Mouse (Mus musculus) testis, adult 2 months (tissue): ENCODE results near the gene Setx.

Experiments used
- CTCF ChIP-seq: fragments of 200-500 bp; IDR thresholded peaks from 2 replicates; pipeline ENCODE4 v1.5.1; 2012; ENCODE audit warnings: low read depth, mild to moderate bottlenecking, inconsistent platforms, low read length, moderate library complexity; ENCODE audit not compliant: control insufficient read depth, insufficient read depth, insufficient replicate concordance
- POLR2A ChIP-seq: fragments of 200-500 bp; IDR thresholded peaks from 2 replicates; pipeline ENCODE4 v1.6.1; 2012; ENCODE audit warnings: low read depth, mild to moderate bottlenecking, inconsistent platforms, low read length, moderate library complexity; ENCODE audit not compliant: control insufficient read depth

DNA sequence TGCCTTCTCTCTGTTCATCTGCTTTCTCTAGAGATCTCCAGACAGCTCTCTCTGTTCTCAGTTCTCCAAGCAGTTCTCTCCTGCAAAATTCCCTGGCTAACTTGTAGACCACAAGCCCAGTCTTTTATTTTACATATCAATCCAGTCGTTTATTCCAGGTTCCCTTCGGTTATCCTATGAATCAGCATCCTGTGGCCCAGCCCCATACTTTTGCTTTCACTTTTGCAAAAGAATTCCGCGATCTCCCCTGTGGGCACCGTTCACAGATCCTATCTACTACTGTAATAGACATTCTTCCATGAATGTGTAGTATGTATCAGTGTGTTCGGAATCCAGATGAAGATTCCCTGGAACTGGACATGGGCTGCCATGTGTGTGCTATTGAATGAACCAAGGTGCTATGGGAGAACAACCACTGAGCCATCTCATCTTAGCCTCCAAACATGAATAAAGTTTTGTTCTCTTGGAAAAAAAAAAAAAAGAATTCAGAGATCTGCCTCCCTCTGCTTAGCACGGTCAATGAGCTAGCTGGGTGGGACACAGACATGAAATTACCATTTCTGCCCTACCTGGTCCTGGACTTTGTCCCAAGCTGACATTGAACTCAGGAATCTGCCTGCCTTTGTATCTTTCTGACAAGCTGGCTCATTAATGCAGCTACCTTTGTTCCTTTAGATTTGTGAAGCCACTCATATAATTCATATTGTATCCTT is 23.0 kb upstream of the Setx start:
- TF ChIP-seq CTCF (no peak), POLR2A (no peak)
